Mouse (Mus musculus) kidney, adult 2 months (tissue): ENCODE results near the gene Whrn. TPM values are rescaled to one million over a fixed set of nuclear protein-coding genes. Genes with fewer than 3 reads are reported as not detected.

ENCODE experiments used
- DNase-seq: peaks from one replicate; pipeline ENCODE4 v3.0.0; 2021
- H3K27ac ChIP-seq: fragments of 200-500 bp; 2 replicates; pipeline ENCODE4 v1.5.1; 2012; ENCODE audit warnings: low read depth, low read length, control low read depth, inconsistent platforms; ENCODE audit not compliant: insufficient read depth
- H3K27me3 ChIP-seq: fragments of 200-500 bp; replicated peaks from 2 replicates; pipeline ENCODE4 v1.6.1; 2012; ENCODE audit warnings: mild to moderate bottlenecking, moderate library complexity, low read length, inconsistent platforms; ENCODE audit not compliant: control insufficient read depth, insufficient read depth
- H3K36me3 ChIP-seq: fragments of 200-500 bp; 2 replicates; pipeline ENCODE4 v1.6.1; 2012; ENCODE audit warnings: mild to moderate bottlenecking, moderate library complexity, low read length, inconsistent platforms; ENCODE audit not compliant: control insufficient read depth, insufficient read depth
- H3K4me1 ChIP-seq: fragments of 200-500 bp; 2 replicates; pipeline ENCODE4 v1.6.1; 2011; ENCODE audit warnings: low read length; ENCODE audit not compliant: control insufficient read depth, insufficient read depth
- H3K4me3 ChIP-seq: fragments of 200-500 bp; 2 replicates; pipeline ENCODE4 v1.5.1; 2011; ENCODE audit warnings: mild to moderate bottlenecking, low read depth, low read length, control low read depth; ENCODE audit not compliant: insufficient read depth
- CTCF ChIP-seq: fragments of 200-500 bp; conservative IDR thresholded peaks from 2 replicates; pipeline ENCODE4 v1.5.1; 2011; ENCODE audit warnings: low read depth, mild to moderate bottlenecking, control low read depth, low read length, moderate library complexity, mixed read lengths; ENCODE audit not compliant: insufficient read depth, insufficient read length
- POLR2A ChIP-seq: fragments of 200-500 bp; IDR thresholded peaks from one replicate; pipeline ENCODE4 v1.6.1; 2011; ENCODE audit warnings: low read depth, low read length, control low read depth
- WGBS: fragments of 180-500 bp; shearing (Covaris S2); methylation state at CpG from one replicate; pipeline ENCODE4 v1.1.7; 2018; 5-methylcytosine and 5-hydroxymethylcytosine counted together
- polyA plus RNA-seq: library from polyadenylated mRNA; depleted of rRNA; stranded (reverse); fragments of >200 nt; gene quantifications from 2 replicates; pipeline ENCODE4 v1.2.3, GENCODE M21; 2012

Gene Whrn
- polyA plus RNA-seq, 1 experiment: 20.3 TPM

DNA sequence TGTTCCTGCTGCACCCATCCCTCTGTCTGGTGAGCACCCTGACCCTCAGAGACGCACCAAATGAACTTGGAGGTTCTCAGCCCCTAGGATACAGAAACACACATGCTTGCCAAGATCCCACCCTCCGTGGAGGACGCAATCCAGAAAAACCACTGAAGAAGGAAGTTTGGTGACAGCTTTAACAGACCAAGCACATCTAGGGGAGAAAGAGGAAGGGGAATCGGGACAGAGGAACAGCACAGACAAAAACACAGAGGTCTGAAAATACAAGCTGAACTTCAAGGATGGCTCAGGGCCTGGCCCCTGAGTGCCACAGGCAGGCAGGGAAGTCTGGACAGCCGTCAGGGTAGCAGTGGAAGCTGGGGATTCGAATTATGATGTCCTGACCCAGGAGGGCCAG is 94.2 kb downstream of the Whrn start:
- Histone ChIP-seq H3K27me3 (no peaks in the 10 kb centered on the region), H3K4me1 (no peaks in the 10 kb centered on the region), H3K36me3 (no peaks in the 10 kb centered on the region), H3K4me3 (no peak overlapping the region), H3K27ac (no peak overlapping the region)
- no peak for DNase-seq
- TF ChIP-seq POLR2A (no peak), CTCF (no peak)
- 65% methylated on average over 6 of the region's 6 CpGs for WGBS

DNA sequence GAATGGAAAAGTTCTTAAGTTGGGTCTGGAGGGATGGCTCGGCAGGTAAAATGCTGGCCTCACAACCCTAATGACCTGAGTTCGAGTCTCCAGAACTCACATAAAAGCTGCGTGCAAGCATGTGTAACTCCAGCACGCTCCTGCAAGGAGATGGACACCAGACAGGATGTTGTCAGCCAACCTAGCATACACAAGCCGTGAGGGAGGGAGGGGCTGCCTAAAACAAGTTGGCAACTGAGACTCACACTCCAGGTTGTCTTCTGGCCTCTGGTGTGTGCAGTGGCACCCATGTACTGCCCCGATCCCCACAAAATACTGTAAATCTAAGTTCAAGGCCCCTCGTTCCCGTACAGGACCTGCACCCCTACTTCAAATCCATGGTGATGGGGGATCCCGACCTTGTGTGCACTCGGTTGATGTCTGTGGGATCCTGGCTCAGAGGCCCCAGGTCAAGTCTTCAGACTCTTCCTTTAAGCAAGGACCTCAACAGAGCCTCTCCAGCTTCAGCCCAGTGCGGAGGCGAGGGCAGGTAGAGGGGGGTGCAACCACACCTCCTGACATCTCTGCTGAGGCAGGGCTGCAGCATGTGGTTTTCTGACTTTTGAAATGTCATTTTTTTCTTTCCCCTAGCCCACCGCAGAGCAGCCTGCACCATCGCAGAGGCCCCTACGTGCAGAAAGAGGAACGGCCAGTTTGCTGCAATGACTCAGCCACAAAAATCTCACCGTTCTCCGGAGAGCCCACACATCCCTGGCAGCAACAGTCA is 95.1 kb downstream of the Whrn start:
- Histone ChIP-seq H3K27ac (no peak overlapping the region), H3K27me3 (no peaks in the 10 kb centered on the region), H3K4me3 (no peak overlapping the region), H3K36me3 (no peaks in the 10 kb centered on the region), H3K4me1 (no peaks in the 10 kb centered on the region)
- DNase-seq: no peak
- WGBS: 88% methylated on average over 18 of the region's 18 CpGs
- TF ChIP-seq CTCF (no peak), POLR2A (no peak)

DNA sequence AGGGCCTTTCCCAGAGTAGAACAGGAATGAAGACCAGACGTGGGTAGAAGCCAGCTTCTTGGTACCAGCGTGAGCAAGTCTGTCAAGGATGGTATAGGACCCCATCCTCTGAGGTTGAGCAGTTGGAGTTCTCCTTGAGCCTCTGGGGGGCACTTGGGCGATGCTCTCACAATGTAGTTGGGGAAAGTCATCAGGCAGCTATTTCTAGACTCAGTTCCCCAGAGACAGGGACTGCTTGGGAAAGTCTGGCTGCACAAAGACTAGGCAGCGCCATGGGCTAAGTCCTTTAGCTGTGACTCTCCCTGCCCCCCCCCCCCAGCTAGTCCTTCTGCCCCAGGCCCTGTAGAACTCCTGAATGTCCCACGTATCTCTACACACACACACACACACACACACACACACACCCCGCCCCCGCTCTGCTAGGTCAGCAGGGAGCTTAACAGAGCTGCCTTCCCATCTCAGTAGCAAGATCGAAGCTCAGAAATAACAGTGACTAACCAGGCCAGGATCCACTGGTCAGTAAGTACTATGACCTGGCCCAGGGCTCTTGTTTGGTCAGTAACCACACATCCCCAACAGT is 96.0 kb downstream of the Whrn start:
- WGBS: 75% methylated on average over 8 of the region's 8 CpGs
- Histone ChIP-seq H3K27me3 (no peaks in the 10 kb centered on the region), H3K36me3 (no peaks in the 10 kb centered on the region), H3K4me3 (no peak overlapping the region), H3K4me1 (no peaks in the 10 kb centered on the region), H3K27ac (peak overlapping the region; percentile 7; the same call in 1 of the 2 replicates)
- TF ChIP-seq CTCF (no peak), POLR2A (no peak)
- DNase-seq: no peak

DNA sequence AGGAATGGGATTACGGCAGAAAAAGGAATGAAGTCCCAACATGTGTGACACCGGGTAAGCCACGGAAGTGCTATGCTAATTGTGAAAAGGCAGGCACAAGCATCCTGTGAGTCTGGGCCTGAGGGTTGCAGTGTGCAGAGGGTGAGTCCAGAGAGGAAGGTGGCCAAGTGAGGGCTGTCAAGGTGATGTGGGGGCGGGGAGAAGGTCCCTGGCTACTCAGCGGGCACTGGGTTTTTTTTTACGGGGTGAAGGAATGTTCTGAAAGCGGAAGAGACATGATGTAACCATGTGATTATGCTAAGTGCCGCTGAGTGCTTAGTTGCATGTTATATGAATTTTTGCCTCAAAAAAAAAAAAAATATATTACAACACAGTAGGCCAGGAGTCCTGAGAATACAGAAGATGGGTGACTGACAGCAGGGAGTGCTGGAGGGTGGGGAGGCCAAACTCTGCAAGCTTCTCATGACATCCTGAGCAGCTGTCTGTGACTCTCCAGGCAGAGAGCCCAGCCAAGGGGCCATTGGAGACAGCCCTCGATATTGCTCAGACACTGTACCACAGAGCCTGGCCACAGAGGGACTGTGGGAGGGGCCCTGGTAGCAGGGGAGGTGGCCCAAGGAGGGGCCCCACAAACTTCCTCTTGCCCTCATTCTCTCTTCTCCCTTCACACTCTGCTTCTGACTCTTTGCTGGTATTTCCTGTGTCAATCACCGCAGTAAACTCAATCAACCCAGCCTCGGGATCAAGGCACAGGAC is 96.8 kb downstream of the Whrn start:
- Histone ChIP-seq H3K4me3 (no peak overlapping the region), H3K4me1 (no peaks in the 10 kb centered on the region), H3K27ac (peak overlapping the region; percentile 7; the same call in 1 of the 2 replicates), H3K27me3 (no peaks in the 10 kb centered on the region), H3K36me3 (no peaks in the 10 kb centered on the region)
- DNase-seq: peak; percentile 43
- TF ChIP-seq CTCF (no peak), POLR2A (no peak)
- WGBS: 31% methylated on average over 11 of the region's 11 CpGs

DNA sequence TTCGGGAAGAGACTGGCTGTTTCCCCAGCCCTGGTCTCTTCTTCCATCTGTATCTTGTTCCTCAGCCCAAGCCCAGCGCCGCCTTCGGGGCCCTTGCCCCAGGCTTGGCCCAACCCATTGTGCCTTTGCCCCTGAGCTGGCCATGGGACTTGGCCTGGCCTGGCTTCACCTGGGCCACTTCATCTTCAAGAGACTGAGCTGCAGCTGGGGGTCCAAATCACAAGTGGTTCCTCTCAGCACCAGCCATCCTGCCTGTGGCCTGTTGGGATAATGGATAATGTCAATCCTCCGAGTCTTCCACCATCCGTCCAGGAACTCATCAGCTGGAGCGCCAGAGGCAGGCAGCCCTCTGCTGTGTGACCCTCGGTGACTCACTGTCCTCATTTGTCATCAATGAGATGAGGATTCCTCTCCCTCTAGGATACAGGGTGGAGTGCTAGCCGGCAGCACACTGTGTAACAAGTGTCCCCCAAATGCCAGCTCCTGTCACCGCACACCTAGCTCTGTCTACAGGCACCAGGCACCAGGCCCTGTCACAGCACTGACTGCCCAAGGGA is 97.7 kb downstream of the Whrn start:
- no peak overlapping the region for H3K4me3 ChIP-seq
- TF ChIP-seq CTCF: no peak
- no peak for TF ChIP-seq POLR2A
- no peaks in the 10 kb centered on the region for H3K4me1 ChIP-seq
- WGBS: 90% methylated on average over 10 of the region's 10 CpGs
- H3K27ac ChIP-seq: no peak overlapping the region
- DNase-seq: no peak
- H3K27me3 ChIP-seq: no peaks in the 10 kb centered on the region
- H3K36me3 ChIP-seq: no peaks in the 10 kb centered on the region

DNA sequence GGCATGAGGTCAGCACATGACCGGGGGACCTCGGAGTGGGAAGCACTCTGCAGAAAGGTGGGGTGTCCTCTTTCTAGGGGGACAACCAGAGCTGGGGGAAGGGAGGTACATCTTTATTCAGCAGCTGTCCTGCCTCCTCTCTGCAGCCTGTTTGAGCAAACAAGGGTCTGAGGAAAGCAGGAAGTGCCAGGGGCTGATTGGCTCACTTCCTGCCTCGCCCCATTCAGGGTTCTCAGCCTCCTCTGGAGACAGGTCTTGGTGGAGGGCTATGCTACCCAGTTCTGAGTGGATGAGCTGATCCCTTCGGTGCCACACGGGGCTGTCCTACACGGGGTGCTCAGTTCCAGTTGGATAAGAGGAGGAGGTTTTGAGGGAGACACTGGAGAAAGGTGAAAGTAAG is 104.5 kb downstream of the Whrn start:
- TF ChIP-seq POLR2A (no peak), CTCF (no peak)
- no peaks in the 10 kb centered on the region for H3K27me3 ChIP-seq
- WGBS: 74% methylated on average over 6 of the region's 6 CpGs
- no peak for DNase-seq
- H3K27ac ChIP-seq: no peak overlapping the region
- H3K4me3 ChIP-seq: no peak overlapping the region
- H3K4me1 ChIP-seq: no peaks in the 10 kb centered on the region
- H3K36me3 ChIP-seq: no peaks in the 10 kb centered on the region
